Mouse (Mus musculus) CH12.LX (cell line): ENCODE measurements around the gene Gdf3. TPM values are rescaled to one million over a fixed set of nuclear protein-coding genes. Genes with fewer than 3 reads are reported as not detected.

ENCODE experiments used
- DNase-seq: peaks from one replicate; pipeline ENCODE4 v3.0.0-alpha.2; 2013; ENCODE audit errors: extremely low read depth
- H3K27ac ChIP-seq: 2 replicates; pipeline ENCODE4 v1.5.1; 2012; ENCODE audit warnings: low read depth, mild to moderate bottlenecking, control low read depth, moderate library complexity; ENCODE audit not compliant: insufficient read depth
- H3K27me3 ChIP-seq: replicated peaks from 2 replicates; pipeline ENCODE3; 2012; ENCODE audit warnings: inconsistent platforms
- H3K36me3 ChIP-seq, 2 experiments: replicated peaks in 1 of 2; 2 replicates each; pipeline versions ENCODE3 to v1.6.1; 2012; ENCODE audit warnings: inconsistent platforms in 1 of 2, low read length in 1 of 2, mild to moderate bottlenecking in 1 of 2, mixed read lengths in 1 of 2, moderate library complexity in 1 of 2; ENCODE audit not compliant: control insufficient read depth in 1 of 2, insufficient read depth in 1 of 2
- H3K4me1 ChIP-seq, 2 experiments: 2 replicates each; pipeline ENCODE4 v1.6.1; 2012; ENCODE audit warnings: inconsistent platforms in 1 of 2, moderate library complexity in 1 of 2; ENCODE audit not compliant: insufficient read depth in 2 of 2, control insufficient read depth in 1 of 2
- H3K4me2 ChIP-seq: 2 replicates; pipeline ENCODE4 v1.6.1; 2012; ENCODE audit warnings: low read depth, mild to moderate bottlenecking, control low read depth; ENCODE audit not compliant: poor library complexity, insufficient read depth, severe bottlenecking
- H3K4me3 ChIP-seq, 3 experiments: fragments of 150-350 bp in 1 of 3; sonication (generic) in 1 of 3; replicated peaks in 1 of 3; 2 replicates each; pipeline versions ENCODE3 to v1.5.1; 2011 to 2012; ENCODE audit warnings: low read depth in 2 of 3, low read length in 2 of 3, mild to moderate bottlenecking in 2 of 3, moderate library complexity in 2 of 3, control low read depth in 1 of 3, improper control_type of control experiment in 1 of 3, inconsistent platforms in 1 of 3, mixed read lengths in 1 of 3; ENCODE audit not compliant: poor library complexity in 1 of 3
- H3K79me2 ChIP-seq: replicated peaks from 2 replicates; pipeline ENCODE4 v1.6.1; 2012; ENCODE audit warnings: mild to moderate bottlenecking, moderate library complexity; ENCODE audit not compliant: control insufficient read depth, poor library complexity, insufficient read depth, severe bottlenecking; ENCODE audit errors: extremely low read depth
- H3K9ac ChIP-seq: 2 replicates; pipeline ENCODE4 v1.6.1; 2012; ENCODE audit warnings: low read depth, mild to moderate bottlenecking, control low read depth, moderate library complexity; ENCODE audit not compliant: insufficient read depth
- H3K9me3 ChIP-seq: replicated peaks from 2 replicates; pipeline ENCODE3; 2012; ENCODE audit warnings: low read length, inconsistent platforms, mixed read lengths
- BHLHE40 ChIP-seq: IDR thresholded peaks from 2 replicates; pipeline ENCODE4 v1.6.1; 2011; ENCODE audit warnings: mild to moderate bottlenecking, low read depth, low read length, improper control_type of control experiment
- CHD1 ChIP-seq: IDR thresholded peaks from 2 replicates; pipeline ENCODE4 v1.6.1; 2012; ENCODE audit warnings: low read depth, low read length, improper control_type of control experiment, inconsistent platforms
- CHD2 ChIP-seq: IDR thresholded peaks from 2 replicates; pipeline ENCODE4 v1.6.1; 2011; ENCODE audit warnings: low read length, improper control_type of control experiment
- CTCF ChIP-seq, 2 experiments: IDR thresholded peaks in 1 of 2; conservative IDR thresholded peaks in 1 of 2; 2 replicates each; pipeline ENCODE4 v1.5.1; 2011 to 2012; ENCODE audit warnings: low read depth in 2 of 2, low read length in 2 of 2, improper control_type of control experiment in 1 of 2, inconsistent platforms in 1 of 2, mild to moderate bottlenecking in 1 of 2, moderate library complexity in 1 of 2
- ELF1 ChIP-seq: IDR thresholded peaks from 2 replicates; pipeline ENCODE4 v1.6.1; 2014; ENCODE audit warnings: low read depth, mild to moderate bottlenecking, inconsistent platforms, low read length, improper control_type of control experiment
- EP300 ChIP-seq: IDR thresholded peaks from 2 replicates; pipeline ENCODE4 v1.6.1; 2011; ENCODE audit warnings: low read length, improper control_type of control experiment
- ETS1 ChIP-seq: conservative IDR thresholded peaks from 2 replicates; pipeline ENCODE4 v1.6.1; 2012; ENCODE audit warnings: low read depth, mild to moderate bottlenecking, inconsistent platforms, low read length, improper control_type of control experiment, moderate library complexity
- GABPA ChIP-seq: IDR thresholded peaks from 2 replicates; pipeline ENCODE4 v1.6.1; 2012; ENCODE audit warnings: low read depth, low read length, improper control_type of control experiment, inconsistent platforms; ENCODE audit not compliant: insufficient replicate concordance
- HCFC1 ChIP-seq: IDR thresholded peaks from 2 replicates; pipeline ENCODE4 v1.6.1; 2012; ENCODE audit warnings: low read depth, mild to moderate bottlenecking, inconsistent platforms, low read length, improper control_type of control experiment
- JUN ChIP-seq: IDR thresholded peaks from 2 replicates; pipeline ENCODE4 v1.6.1; 2011; ENCODE audit warnings: low read depth, mild to moderate bottlenecking, low read length, improper control_type of control experiment, moderate library complexity; ENCODE audit not compliant: insufficient read depth
- JUND ChIP-seq: conservative IDR thresholded peaks from 2 replicates; pipeline ENCODE4 v1.6.1; 2011; ENCODE audit warnings: low read depth, low read length, improper control_type of control experiment
- KAT2A ChIP-seq: IDR thresholded peaks from 2 replicates; pipeline ENCODE4 v1.6.1; 2012; ENCODE audit warnings: low read length, improper control_type of control experiment, inconsistent platforms; ENCODE audit not compliant: insufficient replicate concordance
- MAX ChIP-seq: IDR thresholded peaks from 2 replicates; pipeline ENCODE4 v1.6.1; 2011; ENCODE audit warnings: low read length, improper control_type of control experiment
- MAZ ChIP-seq: IDR thresholded peaks from 2 replicates; pipeline ENCODE4 v1.6.1; 2012; ENCODE audit warnings: low read depth, mild to moderate bottlenecking, inconsistent platforms, low read length, improper control_type of control experiment, moderate library complexity
- MEF2A ChIP-seq: IDR thresholded peaks from 2 replicates; pipeline ENCODE4 v1.6.1; 2014; ENCODE audit warnings: low read depth, mild to moderate bottlenecking, inconsistent platforms, low read length, improper control_type of control experiment, borderline replicate concordance
- MYC ChIP-seq: IDR thresholded peaks from 2 replicates; pipeline ENCODE4 v1.6.1; 2011; ENCODE audit warnings: low read depth, mild to moderate bottlenecking, improper control_type of control experiment, low read length
- NELFE ChIP-seq: IDR thresholded peaks from 2 replicates; pipeline ENCODE4 v1.6.1; 2011; ENCODE audit warnings: low read depth, low read length, improper control_type of control experiment
- PAX5 ChIP-seq: IDR thresholded peaks from 2 replicates; pipeline ENCODE4 v1.6.1; 2012; ENCODE audit warnings: low read length, inconsistent platforms, mixed read lengths
- POLR2A ChIP-seq: IDR thresholded peaks from 2 replicates; pipeline ENCODE4 v1.6.1; 2011; ENCODE audit warnings: low read depth, mild to moderate bottlenecking, improper control_type of control experiment, low read length
- RCOR1 ChIP-seq: conservative IDR thresholded peaks from 2 replicates; pipeline ENCODE4 v1.6.1; 2012; ENCODE audit warnings: low read depth, mild to moderate bottlenecking, inconsistent platforms, low read length, improper control_type of control experiment
- TCF12 ChIP-seq: IDR thresholded peaks from 2 replicates; pipeline ENCODE4 v1.6.1; 2014; ENCODE audit warnings: low read depth, mild to moderate bottlenecking, inconsistent platforms, low read length, improper control_type of control experiment
- UBTF ChIP-seq: IDR thresholded peaks from 2 replicates; pipeline ENCODE4 v1.6.1; 2012; ENCODE audit warnings: low read depth, mild to moderate bottlenecking, inconsistent platforms, low read length, improper control_type of control experiment, moderate library complexity
- USF1 ChIP-seq: IDR thresholded peaks from 2 replicates; pipeline ENCODE4 v1.6.1; 2014; ENCODE audit warnings: low read depth, mild to moderate bottlenecking, inconsistent platforms, low read length, improper control_type of control experiment
- USF2 ChIP-seq: conservative IDR thresholded peaks from 2 replicates; pipeline ENCODE4 v1.6.1; 2011; ENCODE audit warnings: low read depth, low read length, improper control_type of control experiment
- ZKSCAN1 ChIP-seq: IDR thresholded peaks from 2 replicates; pipeline ENCODE4 v1.6.1; 2012; ENCODE audit warnings: low read depth, inconsistent platforms, low read length, improper control_type of control experiment, borderline replicate concordance
- ZNF384 ChIP-seq: IDR thresholded peaks from 2 replicates; pipeline ENCODE4 v1.6.1; 2012; ENCODE audit warnings: low read depth, low read length, improper control_type of control experiment, inconsistent platforms
- dilution Hi-C: fragments of 300-500 bp; cut with MboI; formaldehyde crosslinking; loops from 2 replicates; pipeline ENCODE4 v1.14.3; 2020; ENCODE audit warnings: low sequenced_read_pairs; ENCODE audit not compliant: extremely low pct_unique_long_range_greater_than_20kb, extremely low pct_ligation_motif_present
- in situ Hi-C: fragments of 300-500 bp; cut with MboI; formaldehyde crosslinking; loops from 3 replicates; pipeline ENCODE4 v1.14.3; 2019; ENCODE audit warnings: low sequenced_read_pairs, low pct_ligation_motif_present, low pct_unique_long_range_greater_than_20kb, mixed read lengths
- polyA plus RNA-seq: library from polyadenylated mRNA; unstranded; fragments of >175 nt; gene quantifications from 2 replicates; pipeline ENCODE4 v1.2.1, GENCODE M21; 2012; ENCODE audit warnings: low read depth; ENCODE audit not compliant: insufficient read length
- total RNA-seq, 2 experiments: library from RNA; depleted of rRNA; stranded (reverse); fragments of 300-350 nt in 1 of 2; fragments of >200 nt in 1 of 2; gene quantifications; 2 replicates each; pipeline ENCODE4 v1.2.3; 2012 to 2014

Gene Gdf3
- total and polyA plus RNA-seq, 3 experiments = not detected

GRCm38 (mm10) chr6:122654301-122654700, 44.4 kb upstream of the Gdf3 start:
- H3K9me3 ChIP-seq = no peaks in the 10 kb centered on the region
- no peaks in the 10 kb centered on the region for H3K79me2 ChIP-seq
- peak; percentile 91 for DNase-seq
- no peaks in the 10 kb centered on the region for H3K27me3 ChIP-seq
- dilution Hi-C loops = no loop called here
- no peak overlapping the region for H3K4me3 ChIP-seq
- peak overlapping the region; percentile 84 for H3K27ac ChIP-seq
- TF ChIP-seq PAX5 (no peak), USF1 (peak; percentile 86), EP300 (peak; percentile 76), MAX (peak; percentile 73; the same call in 1 of the 2 replicates), MEF2A (peak; percentile 59), CHD2 (peak; percentile 50; the same call in 1 of the 2 replicates), GABPA (no peak), CHD1 (no peak), RCOR1 (0 out of 2 replicates have a peak, but pooled peaks have one; percentile 12), JUND (no peak), MYC (no peak), ETS1 (peak; percentile 82), POLR2A (no peak), ZNF384 (no peak), CTCF (conservative IDR thresholded peaks at IDR 0.05 in 1 of 2, IDR thresholded peaks at IDR 0.05 in 1 of 2; ENCODE audit: low read depth in 2 of 2, low read length in 2 of 2) (no peak), KAT2A (no peak), MAZ (no peak), BHLHE40 (peak; percentile 95), UBTF (no peak), JUN (no peak), TCF12 (peak; percentile 35), NELFE (no peak), ELF1 (peak; percentile 63), ZKSCAN1 (no peak), HCFC1 (peak; percentile 36; the same call in 1 of the 2 replicates), USF2 (peak; percentile 87)
- TF ChIP-seq, all 38 proteins: peak for 12
- peak overlapping the region; percentile 93 for H3K4me2 ChIP-seq
- H3K36me3 ChIP-seq = no peaks in the 10 kb centered on the region
- H3K4me1 ChIP-seq = peaks cover 16 to 64% of the 10 kb centered on the region in 2 experiments; a peak in 3 of 4 replicates
- in situ Hi-C loops = loop anchor here (25.0 kb wide), 1 partner anchor 133 kb away; no protein-coding TSS in a partner anchor
- H3K9ac ChIP-seq = peak overlapping the region; percentile 46
